Mouse (Mus musculus) intestine, embryonic 14.5 days (tissue): ENCODE measurements around the gene Aloxe3. TPM values are rescaled to one million over a fixed set of nuclear protein-coding genes. Genes with fewer than 3 reads are reported as not detected.
"Not testable (repeated sequence)": the region's sequence is repeated elsewhere in the genome, so short reads cannot be mapped to it uniquely, and the experiment has no call there.

Source experiments
- ATAC-seq: fragments of 200-750 bp; cut with Nextera tagmentation; replicated peaks from 2 replicates; pipeline ENCODE4 v1.8.0; 2017; ENCODE audit warnings: low read depth, moderate number of reproducible peaks, moderate TSS enrichment, moderate library complexity; ENCODE audit not compliant: low FRiP score, low TSS enrichment
- DNase-seq: peaks from one replicate; pipeline ENCODE4 v3.0.0-alpha.2; 2018; ENCODE audit warnings: low spot score
- H3K27ac ChIP-seq: fragments of 300-500 bp; sonication (generic); 2 replicates; pipeline ENCODE4 v1.5.1; 2014; ENCODE audit warnings: low read depth, mild to moderate bottlenecking, control low read depth
- H3K27me3 ChIP-seq: fragments of 300-500 bp; sonication (generic); replicated peaks from 2 replicates; pipeline ENCODE4 v1.6.1; 2014; ENCODE audit warnings: low read length, control low read depth; ENCODE audit not compliant: control insufficient read depth, insufficient read depth
- H3K36me3 ChIP-seq: fragments of 300-500 bp; sonication (generic); 2 replicates; pipeline ENCODE4 v1.6.1; 2014; ENCODE audit warnings: low read length, control low read depth; ENCODE audit not compliant: control insufficient read depth, insufficient read depth
- H3K4me1 ChIP-seq: fragments of 300-500 bp; sonication (generic); replicated peaks from 2 replicates; pipeline ENCODE4 v1.6.1; 2014; ENCODE audit warnings: low read length, control low read depth, mixed read lengths; ENCODE audit not compliant: control insufficient read depth, insufficient read depth
- H3K4me2 ChIP-seq: fragments of 300-500 bp; sonication (generic); 2 replicates; pipeline ENCODE4 v1.6.1; 2014; ENCODE audit warnings: low read length
- H3K4me3 ChIP-seq: fragments of 300-500 bp; sonication (generic); 2 replicates; pipeline ENCODE4 v1.5.1; 2014; ENCODE audit warnings: low read depth, low read length, control low read depth, mixed read lengths
- H3K9ac ChIP-seq: fragments of 300-500 bp; sonication (generic); 2 replicates; pipeline ENCODE4 v1.6.1; 2014; ENCODE audit warnings: mild to moderate bottlenecking, low read length
- H3K9me3 ChIP-seq: fragments of 300-500 bp; sonication (generic); 2 replicates; pipeline ENCODE4 v1.6.1; 2016; ENCODE audit warnings: low read length, control low read depth; ENCODE audit not compliant: control insufficient read depth
- WGBS: fragments of 180-500 bp; shearing (Covaris S2); extraction: QIAGEN DNeasy Blood & Tissue Kit; methylation state at CpG from one replicate; pipeline ENCODE4 v1.1.7; 2014; 5-methylcytosine and 5-hydroxymethylcytosine counted together
- polyA plus RNA-seq: library from polyadenylated mRNA; unstranded; fragments of >200 nt; fragmentation: Nextera tagmentation; extraction: Ambion mirVana; gene quantifications from 2 replicates; pipeline ENCODE4 v1.2.1, GENCODE M21; 2014

The Aloxe3 gene
- polyA plus RNA-seq, 1 experiment from 2014 or later = 0.18 TPM

- Histone ChIP-seq H3K4me2 (no peak overlapping the region), H3K9ac (no peak overlapping the region), H3K4me1 (peaks cover 40% of the 10 kb centered on the region), H3K4me3 (no peak overlapping the region), H3K27me3 (no peaks in the 10 kb centered on the region), H3K36me3 (peaks cover 37% of the 10 kb centered on the region), H3K27ac (no peak overlapping the region), H3K9me3 (no peaks in the 10 kb centered on the region)
- WGBS = 6% methylated on average over 3 of the region's 3 CpGs
- no peak for ATAC-seq
- DNase-seq = peak; percentile 98
Observed at GRCm38 (mm10) chr11:69092386-69092751, 33.3 kb upstream of the Aloxe3 start.

- Histone ChIP-seq H3K4me2 (no peak overlapping the region), H3K4me3 (no peak overlapping the region), H3K4me1 (peaks cover 40% of the 10 kb centered on the region), H3K27ac (no peak overlapping the region), H3K27me3 (no peaks in the 10 kb centered on the region), H3K9ac (no peak overlapping the region), H3K9me3 (no peaks in the 10 kb centered on the region), H3K36me3 (peaks cover 37% of the 10 kb centered on the region)
- DNase-seq (no peak), ATAC-seq (no peak)
- 88% methylated on average over 4 of the region's 4 CpGs for WGBS
Observed at GRCm38 (mm10) chr11:69092871-69093270, 32.8 kb upstream of the Aloxe3 start.

- not testable (repeated sequence) for DNase-seq, ATAC-seq, H3K9me3 ChIP-seq, H3K4me3 ChIP-seq, H3K27me3 ChIP-seq, H3K4me2 ChIP-seq, H3K9ac ChIP-seq
- Histone ChIP-seq H3K36me3 (peaks cover 37% of the 10 kb centered on the region), H3K4me1 (peaks cover 45% of the 10 kb centered on the region), H3K27ac (peak overlapping the region; percentile 92; the same call in 1 of the 2 replicates)
- 88% methylated on average over 7 of the region's 7 CpGs for whole genome bisulfite sequencing
Observed at GRCm38 (mm10) chr11:69093856-69094255, 31.8 kb upstream of the Aloxe3 start.

- Histone ChIP-seq H3K36me3 (peaks cover 30% of the 10 kb centered on the region), H3K4me3 (peak within 1 kb of the TSS; percentile 68), H3K4me2 (peak within 1 kb of the TSS; percentile 98), H3K27ac (peak within 1 kb of the TSS; percentile 92), H3K9me3 (no peaks in the 10 kb centered on the region), H3K9ac (peak within 1 kb of the TSS; percentile 69), H3K27me3 (no peaks in the 10 kb centered on the region), H3K4me1 (peaks cover 46% of the 10 kb centered on the region)
- DNase-seq (peak; percentile 96), ATAC-seq (peak; percentile 90)
- WGBS = 1% methylated on average over 37 of the region's 37 CpGs
Observed at GRCm38 (mm10) chr11:69094697-69095429, 30.8 kb upstream of the Aloxe3 start, which contains the start of gene Per1. TSS of gene Per1 (plus strand) at chr11:69095217.

- Histone ChIP-seq H3K9me3 (no peaks in the 10 kb centered on the region), H3K4me1 (peaks cover 45% of the 10 kb centered on the region), H3K27ac (peak overlapping the region; percentile 92), H3K36me3 (peaks cover 24% of the 10 kb centered on the region), H3K4me2 (peak overlapping the region; percentile 98), H3K27me3 (no peaks in the 10 kb centered on the region), H3K9ac (peak overlapping the region; percentile 69), H3K4me3 (peak overlapping the region; percentile 68)
- DNase-seq (peak; percentile 69), ATAC-seq (no peak)
- 2% methylated on average over 27 of the region's 27 CpGs for WGBS
Observed at GRCm38 (mm10) chr11:69095511-69096231, 30.0 kb upstream of the Aloxe3 start.

- peak overlapping the region; percentile 69 for H3K9ac ChIP-seq
- H3K9me3 ChIP-seq = no peaks in the 10 kb centered on the region
- H3K36me3 ChIP-seq = peaks cover 24% of the 10 kb centered on the region
- H3K4me2 ChIP-seq = peak overlapping the region; percentile 98
- 0 out of 2 replicates have a peak, but pooled peaks have one; percentile 0 for ATAC-seq
- 11% methylated on average over 9 of the region's 9 CpGs for WGBS
- H3K4me3 ChIP-seq = peak overlapping the region; percentile 68
- DNase-seq = no peak
- peak overlapping the region; percentile 92 for H3K27ac ChIP-seq
- H3K4me1 ChIP-seq = peaks cover 43% of the 10 kb centered on the region
- H3K27me3 ChIP-seq = no peaks in the 10 kb centered on the region
Observed at GRCm38 (mm10) chr11:69096360-69096986, 29.2 kb upstream of the Aloxe3 start.

- Histone ChIP-seq H3K36me3 (peaks cover 24% of the 10 kb centered on the region), H3K27me3 (no peaks in the 10 kb centered on the region), H3K27ac (peak overlapping the region; percentile 92), H3K4me1 (peaks cover 43% of the 10 kb centered on the region), H3K9me3 (no peaks in the 10 kb centered on the region), H3K4me2 (peak overlapping the region; percentile 98), H3K4me3 (peak overlapping the region; percentile 68), H3K9ac (peak overlapping the region; percentile 47)
- DNase-seq = peak; percentile 97
- WGBS = 3% methylated on average over 28 of the region's 29 CpGs
- ATAC-seq = peak; percentile 33
Observed at GRCm38 (mm10) chr11:69096987-69097900, 28.5 kb upstream of the Aloxe3 start.
